Mouse (Mus musculus) heart, postnatal 10 days (tissue): ENCODE results near the gene Pla2g7. TPM values are rescaled to one million over a fixed set of nuclear protein-coding genes. Genes with fewer than 3 reads are reported as not detected.

Source experiments
- DNase-seq, 2 experiments: peaks; one replicate each; pipeline ENCODE4 v3.0.0; 2021
- intact Hi-C: fragments of 180-260 bp; cut with DNase I; formaldehyde crosslinking; loops from one replicate; pipeline ENCODE4 v1.15.1; 2025
- total RNA-seq, 2 experiments: library from RNA; stranded (reverse); gene quantifications; 2 replicates each; pipeline ENCODE4 v1.2.3; 2021

Gene Pla2g7
- total RNA-seq, 2 experiments from 2014 or later = 2.9 to 9.4 TPM

GRCm38 (mm10) chr17:43573624-43574073, 5.8 kb downstream of the Pla2g7 start:
- no peak for DNase-seq
- intact Hi-C loops = no loop called here

GRCm38 (mm10) chr17:43580456-43580855, 12.6 kb downstream of the Pla2g7 start:
- intact Hi-C loops = no loop called here
- DNase-seq = peak in 1 of 2 experiments; percentile 18

GRCm38 (mm10) chr17:43581012-43581467, 13.1 kb downstream of the Pla2g7 start:
- peak; percentile 40 to 49 for DNase-seq
- intact Hi-C loops = no loop called here

- intact Hi-C loops = no loop called here
- DNase-seq = peak in 1 of 2 experiments; percentile 4
Measured at GRCm38 (mm10) chr17:43584771-43585170, 16.9 kb downstream of the Pla2g7 start.

- no peak for DNase-seq
- intact Hi-C loops = no loop called here
Measured at GRCm38 (mm10) chr17:43587278-43587677, 19.4 kb downstream of the Pla2g7 start.

DNA sequence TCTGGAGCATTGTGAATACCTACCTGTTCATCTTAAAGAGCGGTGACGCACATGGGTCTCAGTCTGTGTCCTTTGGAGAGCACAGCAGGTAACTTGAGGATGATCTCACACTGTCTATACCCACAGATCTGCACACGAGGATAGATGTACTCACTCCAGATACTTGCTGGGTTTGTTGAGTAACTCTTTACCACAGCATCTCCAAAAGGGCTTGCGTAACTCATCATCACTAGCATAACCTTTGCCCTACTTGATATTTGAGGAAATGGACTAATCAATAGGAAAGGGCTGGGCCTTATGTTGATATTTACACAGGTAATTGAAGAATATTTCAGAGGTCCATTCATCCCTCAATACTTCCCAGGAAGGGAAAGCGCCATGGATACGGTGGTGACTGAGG, 21.9 kb downstream of the Pla2g7 start:
- no peak for DNase-seq
- intact Hi-C loops = no loop called here

- intact Hi-C loops = no loop called here
Measured at GRCm38 (mm10) chr17:43590531-43590930, 22.6 kb downstream of the Pla2g7 start.

GRCm38 (mm10) chr17:43592296-43593291, 24.7 kb downstream of the Pla2g7 start:
- no peak for DNase-seq
- intact Hi-C loops = no loop called here

More at GRCm38 (mm10) chr17:43590531-43590930, 22.6 kb downstream of the Pla2g7 start:
- DNase-seq = no peak

DNA sequence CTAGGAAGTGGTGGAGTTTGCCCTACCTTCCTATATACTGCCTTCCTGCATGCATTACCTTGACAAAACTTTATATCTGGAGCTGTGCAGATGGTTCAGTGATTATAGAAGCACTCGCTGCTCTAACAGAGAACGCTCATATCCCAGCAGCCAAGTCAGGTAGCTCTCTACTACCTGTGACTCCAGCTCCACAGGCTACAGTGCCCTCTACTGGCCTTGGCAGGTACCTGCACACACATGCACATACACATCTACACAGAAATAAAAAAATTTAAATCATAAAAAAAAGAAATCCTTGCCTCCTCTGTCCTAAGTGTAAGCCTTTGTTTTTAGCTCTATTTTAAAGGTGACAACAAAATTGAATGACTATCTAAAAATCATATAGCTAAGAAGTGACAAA, 29.8 kb downstream of the Pla2g7 start:
- intact Hi-C loops = loop anchor here (5.0 kb wide), 1 partner anchor 40 kb away; no protein-coding TSS in a partner anchor
- DNase-seq = no peak

- DNase-seq = no peak
- intact Hi-C loops = loop anchor here (5.0 kb wide), 1 partner anchor 41 kb away; no protein-coding TSS in a partner anchor
Measured at GRCm38 (mm10) chr17:43598706-43599105, 30.8 kb downstream of the Pla2g7 start.

DNA sequence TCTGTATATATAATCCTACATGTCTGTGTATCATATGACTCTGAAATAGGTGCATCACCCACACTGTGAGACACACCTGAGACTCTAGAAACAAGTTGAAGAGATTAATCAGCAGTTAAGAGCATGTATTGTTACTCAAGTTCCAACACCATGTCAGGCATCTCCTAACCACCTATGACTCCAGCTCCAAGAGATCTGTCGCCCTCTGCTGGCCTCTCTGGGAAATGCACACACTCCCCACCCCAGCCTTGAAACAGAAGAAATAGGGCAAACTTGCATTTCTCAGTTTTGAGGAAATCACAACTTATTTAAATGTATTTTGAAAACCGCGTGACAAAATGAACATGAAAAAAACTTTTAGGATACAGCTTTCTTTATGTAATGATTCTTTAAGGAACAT, 38.8 kb downstream of the Pla2g7 start:
- intact Hi-C loops = loop anchor here (1.0 to 10.0 kb wide), 2 partner anchors 88 to 592 kb away; partner anchors contain the start of gene Tnfrsf21
- DNase-seq = peak; percentile 71 to 86

GRCm38 (mm10) chr17:43611586-43611985, 43.7 kb downstream of the Pla2g7 start:
- intact Hi-C loops = loop anchor here (1.0 to 5.0 kb wide), 2 partner anchors 93 to 149 kb away; no protein-coding TSS in a partner anchor
- DNase-seq = peak; percentile 38 to 66

GRCm38 (mm10) chr17:43612221-43612620, 44.3 kb downstream of the Pla2g7 start:
- no peak for DNase-seq
- intact Hi-C loops = loop anchor here (5.0 kb wide), 1 partner anchor 150 kb away; no protein-coding TSS in a partner anchor

GRCm38 (mm10) chr17:43619156-43619555, 51.3 kb downstream of the Pla2g7 start:
- DNase-seq = no peak
- intact Hi-C loops = no loop called here

DNA sequence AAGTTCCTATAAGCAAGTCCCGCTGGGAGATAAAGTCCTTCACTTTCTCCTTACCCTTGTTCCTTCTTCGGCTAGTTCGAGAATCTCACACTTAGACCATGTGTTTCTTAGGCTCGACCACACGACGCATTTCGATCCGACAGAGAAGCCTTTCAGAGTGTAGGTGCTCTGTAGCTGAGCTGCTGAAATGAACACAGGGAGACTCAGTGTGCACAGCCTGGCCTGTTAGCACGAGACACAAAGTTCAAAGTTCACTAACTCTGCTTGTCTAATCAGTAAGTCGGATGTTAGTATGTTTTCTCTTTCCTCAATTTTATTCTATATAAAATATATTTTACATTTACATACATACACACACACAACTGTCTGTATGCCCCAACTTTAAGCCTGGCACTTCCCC, 54.2 kb downstream of the Pla2g7 start:
- intact Hi-C loops = no loop called here
- DNase-seq = no peak

GRCm38 (mm10) chr17:43628246-43628645, 60.3 kb downstream of the Pla2g7 start:
- intact Hi-C loops = no loop called here
- no peak for DNase-seq

- no peak for DNase-seq
- intact Hi-C loops = no loop called here
Measured at GRCm38 (mm10) chr17:43629026-43629495, 61.2 kb downstream of the Pla2g7 start.

- DNase-seq = peak in 1 of 2 experiments; percentile 16
Measured at GRCm38 (mm10) chr17:43629496-43630426, 61.9 kb downstream of the Pla2g7 start, which contains the start of gene Tdrd6. Tdrd6 (minus strand) TSS chr17:43630299.

GRCm38 (mm10) chr17:43630427-43630760, 62.5 kb downstream of the Pla2g7 start:
- DNase-seq = no peak
- intact Hi-C loops = no loop called here

More at GRCm38 (mm10) chr17:43629496-43630426, 61.9 kb downstream of the Pla2g7 start, which contains the start of gene Tdrd6:
- intact Hi-C loops = no loop called here

GRCm38 (mm10) chr17:43637146-43637545, 69.2 kb downstream of the Pla2g7 start:
- no peak for DNase-seq

More at GRCm38 (mm10) chr17:43637146-43637545, 69.2 kb downstream of the Pla2g7 start:
- intact Hi-C loops = no loop called here
